Comparison of ENCODE assay signal across 21 mouse cellular contexts in genomic region chr6:89007516-89007915, GRCm38 (mm10).
DNase-seq lines count a peak whose midpoint lies in the region; ATAC-seq and TF ChIP-seq lines count a peak whose summit lies in the region.
"Had no signal": no experiment of that assay in that cellular context is flagged by ENCODE, and none has a peak within 500 bp of the region (broad histone marks: within the 10 kb centered on the region; RNA-seq: fewer than 3 reads in every experiment).

No protein-coding gene starts in this region.

- H3K27ac ChIP-seq in kidney, embryonic 14.5 days (ENCODE audit: low read depth, low read length) = 0 out of 2 replicates have a peak overlapping the region, but pooled peaks have one; percentile 11
- peak overlapping the region; percentile 91 for H3K27ac ChIP-seq in midbrain, embryonic 11.5 days (ENCODE audit: low read depth, low read length)
- H3K27ac ChIP-seq in layer of hippocampus, adult 2 months = no peak overlapping the region
- H3K27ac ChIP-seq in thymus, adult 2 months (ENCODE audit: control insufficient read depth, insufficient read depth, low read length) = no peak overlapping the region
- H3K27ac ChIP-seq: heart, embryonic 13.5 days; limb, embryonic 13.5 days; liver, embryonic 13.5 days; macrophage had no signal

- no peak for DNase-seq in kidney, postnatal 14 days
- peak; percentile 36 for DNase-seq in Muller cell, postnatal 12 days (ENCODE audit: inconsistent ontology term)
- DNase-seq in brain, adult 2 months (ENCODE audit: low read depth, low spot score) = peak; percentile 43
- no peak for DNase-seq in midbrain, embryonic 11.5 days (ENCODE audit: low spot score, missing footprints)
- DNase-seq in heart, adult 11 months = no peak
- DNase-seq in layer of hippocampus, adult 2 months (ENCODE audit: low spot score in 2 of 2) = no peak
- DNase-seq in thymus, adult 2 months = no peak
- DNase-seq: adrenal gland, postnatal 14 days; cerebellum, adult 11-12 months; cerebellum, postnatal 14 days; kidney, adult 9 months; kidney, postnatal 4 days; liver, embryonic 13.5 days had no signal

- H3K27me3 ChIP-seq in kidney, embryonic 14.5 days (ENCODE audit: control insufficient read depth, insufficient read depth, low read length) = no peaks in the 10 kb centered on the region
- H3K27me3 ChIP-seq in midbrain, embryonic 11.5 days (ENCODE audit: control insufficient read depth, insufficient read depth, low read length) = no peaks in the 10 kb centered on the region
- no peaks in the 10 kb centered on the region for H3K27me3 ChIP-seq in thymus, adult 2 months (ENCODE audit: control insufficient read depth, insufficient read depth, low read length)
- H3K27me3 ChIP-seq: intestine, embryonic 15.5 days; limb, embryonic 13.5 days; lung, embryonic 15.5 days; neural tube, embryonic 12.5 days had no signal

- H3K9ac ChIP-seq in kidney, embryonic 14.5 days (ENCODE audit: low read depth, low read length) = no peak overlapping the region
- no peak overlapping the region for H3K9ac ChIP-seq in midbrain, embryonic 11.5 days (ENCODE audit: low read length)
- H3K9ac ChIP-seq: intestine, embryonic 15.5 days; limb, embryonic 13.5 days; liver, embryonic 13.5 days; lung, embryonic 15.5 days had no signal

- no peaks in the 10 kb centered on the region for H3K36me3 ChIP-seq in kidney, embryonic 14.5 days (ENCODE audit: control insufficient read depth, insufficient read depth, low read length)
- no peaks in the 10 kb centered on the region for H3K36me3 ChIP-seq in midbrain, embryonic 11.5 days (ENCODE audit: control insufficient read depth, insufficient read depth, low read length)
- no peaks in the 10 kb centered on the region for H3K36me3 ChIP-seq in thymus, adult 2 months (ENCODE audit: control insufficient read depth, insufficient read depth, low read length)
- H3K36me3 ChIP-seq: heart, embryonic 13.5 days; intestine, embryonic 15.5 days; limb, embryonic 13.5 days; liver, embryonic 13.5 days; lung, embryonic 15.5 days; neural tube, embryonic 12.5 days had no signal

- ATAC-seq in kidney, embryonic 14.5 days (ENCODE audit: low FRiP score, low TSS enrichment) = no peak
- no peak for ATAC-seq in midbrain, embryonic 11.5 days (ENCODE audit: low FRiP score)
- ATAC-seq: activated CD4-positive, CD25-positive, alpha-beta regulatory T cell, adult 4 months had no signal

- WGBS in kidney, embryonic 14.5 days = 83% methylated on average over 2 of the region's 2 CpGs
- WGBS in midbrain, embryonic 11.5 days = 74% methylated on average over 2 of the region's 2 CpGs
- 71% methylated on average over 2 of the region's 2 CpGs for WGBS in thymus, adult 2 months

- H3K4me2 ChIP-seq in kidney, embryonic 14.5 days (replicated peaks; ENCODE audit: low read depth, low read length) = no peak overlapping the region
- H3K4me2 ChIP-seq in midbrain, embryonic 11.5 days = no peak overlapping the region

- TF ChIP-seq CTCF in layer of hippocampus, adult 2 months (conservative IDR thresholded peaks at IDR 0.05) = no peak
- no peak for TF ChIP-seq CTCF in thymus, adult 2 months (IDR thresholded peaks at IDR 0.05; ENCODE audit: borderline replicate concordance, control insufficient read depth, extremely low read depth, insufficient read depth, low read length, poor library complexity)

- no peak for TF ChIP-seq POLR2A in thymus, adult 2 months (IDR thresholded peaks at IDR 0.05; ENCODE audit: control insufficient read depth, extremely low read depth, insufficient read depth, low read length, poor library complexity)

- H3K4me3 ChIP-seq in kidney, embryonic 14.5 days (ENCODE audit: low read length) = no peak overlapping the region
- no peak overlapping the region for H3K4me3 ChIP-seq in midbrain, embryonic 11.5 days (ENCODE audit: low read depth, low read length)
- H3K4me3 ChIP-seq in layer of hippocampus, adult 2 months = no peak overlapping the region
- H3K4me3 ChIP-seq in thymus, adult 2 months (ENCODE audit: control insufficient read depth, insufficient read depth, low read length) = no peak overlapping the region
- H3K4me3 ChIP-seq: intestine, embryonic 15.5 days; limb, embryonic 13.5 days; liver, embryonic 13.5 days; lung, embryonic 15.5 days; neural tube, embryonic 12.5 days had no signal

- peaks cover 18% of the 10 kb centered on the region for H3K4me1 ChIP-seq in kidney, embryonic 14.5 days (ENCODE audit: control insufficient read depth, insufficient read depth, low read length)
- H3K4me1 ChIP-seq in midbrain, embryonic 11.5 days (ENCODE audit: control insufficient read depth, insufficient read depth, low read length) = peaks cover 43% of the 10 kb centered on the region
- H3K4me1 ChIP-seq in thymus, adult 2 months (replicated peaks; ENCODE audit: control insufficient read depth, insufficient read depth, low read length) = peaks cover 20% of the 10 kb centered on the region

- H3K9me3 ChIP-seq in kidney, embryonic 14.5 days (ENCODE audit: control insufficient read depth, low read length) = no peaks in the 10 kb centered on the region
- H3K9me3 ChIP-seq in midbrain, embryonic 11.5 days (ENCODE audit: control insufficient read depth, low read length) = no peaks in the 10 kb centered on the region
- H3K9me3 ChIP-seq: heart, embryonic 13.5 days; intestine, embryonic 15.5 days; limb, embryonic 13.5 days; liver, embryonic 13.5 days; lung, embryonic 15.5 days; neural tube, embryonic 12.5 days had no signal

Comparison
In these comparisons a context has a peak if more than half of its experiments do, and no peak if none do; other contexts are left out.
1. H3K27ac ChIP-seq: peak in kidney, embryonic 14.5 days (single experiment) and midbrain, embryonic 11.5 days (single experiment); none in layer of hippocampus, adult 2 months (single experiment) and thymus, adult 2 months (single experiment).
2. DNase-seq: peak in Muller cell, postnatal 12 days (single experiment) and brain, adult 2 months (single experiment); none in kidney, postnatal 14 days (single experiment), midbrain, embryonic 11.5 days (single experiment), heart, adult 11 months (single experiment), layer of hippocampus, adult 2 months (0 of 2) and thymus, adult 2 months (single experiment).